Mouse (Mus musculus): ENCODE results near the gene Bricd5.

DNA sequence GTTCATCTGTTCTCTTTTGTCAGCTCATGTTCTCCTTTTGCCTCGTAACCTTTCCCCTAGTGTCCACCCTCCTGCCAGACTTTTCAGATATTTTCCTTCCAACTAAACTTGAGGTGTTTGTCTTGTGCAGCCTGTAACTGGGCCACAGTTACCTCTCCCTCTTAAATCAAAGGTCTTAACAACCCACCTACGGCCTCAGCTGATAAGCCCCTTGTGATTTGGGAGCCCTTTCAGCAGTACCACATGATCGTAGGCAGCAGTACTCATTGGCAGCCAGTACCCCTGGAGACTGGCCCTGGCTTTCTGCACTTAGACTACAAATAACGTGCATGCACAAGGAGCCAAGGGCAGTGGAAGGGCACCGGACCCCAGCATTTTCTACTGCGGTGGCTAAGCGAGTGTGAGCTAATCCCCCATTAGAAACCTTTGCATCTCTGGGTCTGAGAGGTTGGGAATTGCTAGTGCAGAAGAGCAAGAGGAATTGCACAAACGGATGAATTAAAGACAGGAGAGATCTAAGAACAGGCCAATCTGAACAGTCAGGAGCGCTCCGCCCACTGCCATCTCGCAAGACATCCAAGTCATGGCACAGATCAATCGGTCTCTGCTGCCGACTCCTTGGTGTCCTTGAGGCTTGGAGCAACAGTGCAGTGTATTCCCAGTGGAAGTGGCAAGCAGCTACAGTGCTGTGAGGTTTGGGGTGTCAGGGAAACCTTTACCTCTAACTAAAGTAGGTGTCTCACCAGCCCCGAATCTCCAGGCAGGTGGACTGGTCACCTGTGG is 44.3 kb upstream of the Bricd5 start:
- TF ChIP-seq CTCF (conservative IDR thresholded peaks at IDR 0.05; ENCODE audit: low read length) (no peak), POU5F1 (IDR thresholded peaks at IDR 0.05; ENCODE audit: borderline replicate concordance, low read length) (no peak), NANOG (IDR thresholded peaks at IDR 0.05; ENCODE audit: borderline replicate concordance, low read length) (no peak)
